Mouse (Mus musculus): ENCODE data around the gene Smad6.

DNA sequence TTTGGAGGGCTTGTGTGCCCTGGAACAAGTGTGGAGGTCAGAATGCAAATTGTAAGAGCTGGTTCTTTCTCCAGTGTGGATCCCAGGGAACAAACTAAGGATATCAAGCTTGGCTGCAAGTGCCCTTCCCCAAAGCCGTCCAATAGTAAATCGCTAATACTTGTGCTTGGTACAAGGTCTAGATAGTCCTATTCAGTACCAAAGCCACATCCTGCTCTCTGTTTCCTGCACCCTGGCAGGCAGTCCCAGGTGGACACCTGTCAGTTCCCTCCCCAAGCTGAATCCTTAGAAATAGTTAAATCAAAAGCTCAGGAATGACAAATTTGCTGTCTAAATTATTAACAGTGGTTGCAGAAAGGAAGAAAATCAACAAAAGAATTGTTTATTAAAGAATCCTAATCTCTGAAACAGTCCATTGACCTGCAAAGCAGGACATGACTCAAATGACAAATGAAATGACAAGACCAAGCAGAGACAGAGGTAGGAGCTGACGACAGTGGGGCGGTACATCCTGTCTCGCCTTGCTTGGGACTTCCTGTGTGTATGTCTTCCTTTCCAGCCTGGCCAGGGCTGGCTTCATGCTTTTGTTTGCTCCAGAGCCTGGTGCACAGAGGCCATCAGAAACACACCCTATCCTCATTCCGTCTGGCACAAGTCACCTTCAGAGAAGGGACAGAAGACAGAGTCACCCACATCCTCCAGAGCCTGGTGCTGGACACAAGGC is 8.2 kb upstream of the Smad6 start:
- TF ChIP-seq CTCF (IDR thresholded peaks at IDR 0.05; ENCODE audit: control insufficient read depth, insufficient read depth, insufficient replicate concordance, low read depth, low read length) (no peak), POLR2A (IDR thresholded peaks at IDR 0.05; ENCODE audit: control insufficient read depth, low read depth, low read length) (no peak)

All from testis, adult 2 months (tissue).